Mouse (Mus musculus): ENCODE results near the gene Bmp4.
A peak's percentile ranks its signal among the peaks of the same experiment; 100 is the strongest.

Gene Bmp4

GRCm38 (mm10) chr14:46390249-46390775, at the start of gene Bmp4:
Gene Bmp4 (minus strand): TSS chr14:46390669.
- peak; percentile 64 for DNase-seq (ENCODE audit: low spot score)

GRCm38 (mm10) chr14:46439461-46440048, 49.1 kb upstream of the Bmp4 start:
- no peak for DNase-seq (ENCODE audit: low spot score)

GRCm38 (mm10) chr14:46436471-46437090, 46.1 kb upstream of the Bmp4 start:
- DNase-seq (ENCODE audit: low spot score) = no peak

GRCm38 (mm10) chr14:46430231-46430630, 39.8 kb upstream of the Bmp4 start:
- no peak for DNase-seq (ENCODE audit: low spot score)

- DNase-seq (ENCODE audit: low spot score) = no peak
These were observed 36.8 kb upstream of the Bmp4 start for GRCm38 (mm10) chr14:46427251-46427650.

GRCm38 (mm10) chr14:46421823-46422222, 31.4 kb upstream of the Bmp4 start:
- DNase-seq (ENCODE audit: low spot score) = no peak

GRCm38 (mm10) chr14:46419269-46419668, 28.8 kb upstream of the Bmp4 start:
- DNase-seq (ENCODE audit: low spot score) = no peak

- no peak for DNase-seq (ENCODE audit: low spot score)
These were observed 28.1 kb upstream of the Bmp4 start for GRCm38 (mm10) chr14:46418371-46419097.

- DNase-seq (ENCODE audit: low spot score) = no peak
These were observed 22.1 kb upstream of the Bmp4 start for GRCm38 (mm10) chr14:46412497-46413000.

- no peak for DNase-seq (ENCODE audit: low spot score)
These were observed 20.2 kb upstream of the Bmp4 start for GRCm38 (mm10) chr14:46410557-46411120.

- no peak for DNase-seq (ENCODE audit: low spot score)
These were observed 18.5 kb upstream of the Bmp4 start for GRCm38 (mm10) chr14:46409016-46409415.

GRCm38 (mm10) chr14:46408319-46408718, 17.9 kb upstream of the Bmp4 start:
- no peak for DNase-seq (ENCODE audit: low spot score)

GRCm38 (mm10) chr14:46399925-46400324, 9.5 kb upstream of the Bmp4 start:
- DNase-seq (ENCODE audit: low spot score) = no peak

GRCm38 (mm10) chr14:46398091-46398695, 7.7 kb upstream of the Bmp4 start:
- DNase-seq (ENCODE audit: low spot score) = peak; percentile 33

- DNase-seq (ENCODE audit: low spot score) = no peak
These were observed 1.2 kb upstream of the Bmp4 start for GRCm38 (mm10) chr14:46391621-46392170.

GRCm38 (mm10) chr14:46389438-46390248, 826 bp downstream of the Bmp4 start:
- DNase-seq (ENCODE audit: low spot score) = no peak

- no peak for DNase-seq (ENCODE audit: low spot score)
These were observed 1.8 kb downstream of the Bmp4 start for GRCm38 (mm10) chr14:46388636-46389035.

- DNase-seq (ENCODE audit: low spot score) = peak; percentile 46
These were observed 2.5 kb downstream of the Bmp4 start for GRCm38 (mm10) chr14:46387821-46388481.

GRCm38 (mm10) chr14:46387357-46387671, 3.2 kb downstream of the Bmp4 start:
- peak; percentile 80 for DNase-seq (ENCODE audit: low spot score)
